Mouse (Mus musculus) skeletal muscle tissue, postnatal 0 days (tissue): Measurements from ENCODE around the gene Mrpl10. TPM values are rescaled to one million over a fixed set of nuclear protein-coding genes. Genes with fewer than 3 reads are reported as not detected.

Experiments used
- microRNA-seq, 2 experiments: library from miRNA; unstranded; fragments of <30 nt; microRNA quantifications; one replicate each; pipeline ENCODE4; 2016
- polyA plus RNA-seq: library from polyadenylated mRNA; unstranded; fragments of >200 nt; fragmentation: Nextera tagmentation; extraction: Ambion mirVana; gene quantifications from 2 replicates; pipeline ENCODE4 v1.2.1, GENCODE M21; 2015

Gene Mrpl10
- polyA plus RNA-seq: 64.1 and 67.5 TPM in 2 replicates

DNA sequence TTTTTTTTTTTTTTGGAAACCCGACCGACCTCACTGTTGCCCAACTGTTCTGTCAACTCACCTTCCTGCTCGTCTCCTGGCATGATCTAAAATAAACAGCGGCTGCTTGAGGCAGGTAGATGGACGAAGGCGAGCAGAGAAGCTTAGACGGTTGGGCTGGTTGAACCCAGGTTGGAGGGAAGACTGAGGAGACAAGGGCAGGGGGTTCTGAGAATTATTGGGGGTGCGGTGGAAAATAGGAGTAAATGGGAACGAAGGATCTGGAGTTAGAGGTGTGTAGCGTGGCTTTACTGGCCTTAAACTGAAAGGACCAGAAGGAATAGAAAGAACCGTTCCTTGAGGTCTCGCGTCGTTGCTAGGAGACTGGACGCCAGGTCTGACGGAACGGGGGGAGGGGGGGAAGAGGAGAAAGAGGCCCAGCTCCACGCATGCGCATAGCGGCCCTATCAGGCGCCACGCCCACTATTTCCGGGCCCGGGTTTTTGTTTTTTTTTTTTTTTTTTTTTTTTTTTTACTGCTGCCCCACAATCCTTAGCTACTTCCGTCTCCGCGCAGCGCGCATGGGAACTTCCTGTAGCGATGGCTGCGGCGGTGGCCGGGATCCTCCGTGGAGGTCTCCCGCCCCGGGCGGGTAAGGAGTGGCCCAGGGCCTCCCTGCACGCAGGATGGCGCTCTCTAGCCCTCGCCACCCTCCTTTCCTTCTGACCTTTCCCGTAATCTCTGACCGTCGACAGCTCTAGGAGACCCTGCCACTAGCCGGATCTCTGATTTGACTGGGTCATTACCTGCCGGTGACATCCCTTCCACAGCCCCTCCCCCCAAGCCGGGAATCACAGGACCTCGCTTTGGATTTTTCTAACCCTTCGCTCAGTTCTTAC, at the start of gene Mrpl10, which contains the start of gene Lrrc46:
Gene Mrpl10 (plus strand): TSS at position 539 of the 878 bp plus-strand sequence.
Gene Lrrc46 (minus strand): TSS at position 386 of the 878 bp plus-strand sequence.

DNA sequence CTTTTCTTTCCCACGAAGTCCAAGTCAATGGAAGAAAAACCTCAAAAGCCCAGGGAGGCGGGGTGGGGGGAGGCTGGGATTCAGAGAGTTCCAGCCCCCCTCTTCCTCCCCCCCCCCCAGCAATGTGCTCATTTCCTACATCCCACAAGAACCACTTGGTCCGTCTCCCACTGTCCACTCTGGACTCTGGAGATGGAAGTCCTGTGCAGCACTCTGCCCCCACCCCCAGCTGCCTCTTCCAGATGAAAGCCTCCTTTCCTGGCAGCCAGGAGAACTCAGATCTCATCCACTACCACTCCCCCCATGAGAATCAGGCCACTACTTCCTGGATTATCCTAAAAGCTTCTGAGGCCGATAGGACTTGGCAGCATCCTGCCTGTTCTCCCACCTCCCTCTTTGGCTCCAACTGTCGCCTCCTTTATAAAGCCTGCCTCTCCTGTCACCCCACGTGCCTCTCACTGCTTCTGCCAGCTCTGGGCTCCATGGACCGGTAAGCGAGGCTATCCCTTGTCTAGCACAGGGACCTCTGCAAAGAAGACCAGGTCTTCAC, 28.2 kb upstream of the Mrpl10 start, which contains the start of gene Sp6:
Gene Sp6 (plus strand): TSS at position 274 of the 550 bp plus-strand sequence.

DNA sequence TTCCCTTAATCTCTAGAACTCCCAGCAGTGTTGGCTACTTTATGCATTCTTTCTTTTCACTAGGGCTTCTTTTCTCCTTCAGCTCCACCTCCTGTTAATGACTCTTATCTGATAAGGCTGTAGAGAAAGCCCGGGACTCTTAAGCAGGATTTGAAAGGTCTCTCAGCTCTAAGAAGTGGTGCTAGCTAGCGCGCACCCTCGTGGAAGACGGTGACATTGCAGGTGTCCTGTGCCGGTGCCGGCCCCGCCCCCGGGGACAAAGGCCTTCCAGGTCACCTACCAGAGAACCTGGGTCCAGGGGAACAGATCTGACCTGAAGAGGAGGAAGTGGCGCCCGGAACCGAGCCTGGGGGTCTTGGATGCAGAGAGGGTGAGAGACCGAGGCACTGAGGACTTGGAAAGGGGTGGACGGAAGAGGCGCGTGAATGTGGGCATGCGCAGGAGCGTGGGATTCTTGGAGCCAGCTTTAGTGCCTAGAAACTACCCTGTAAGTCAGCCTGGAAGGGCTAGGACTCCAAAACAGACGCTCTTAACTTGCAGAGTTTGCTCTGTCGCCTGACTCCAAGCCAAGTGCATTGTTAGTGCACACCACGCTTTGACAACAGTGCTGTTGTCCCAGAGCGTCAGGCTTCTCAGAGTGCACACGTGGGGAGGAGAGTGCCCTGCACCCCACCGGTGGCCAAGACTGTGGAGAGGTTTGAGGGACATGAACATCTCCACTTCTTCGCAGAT, 11.5 kb upstream of the Mrpl10 start, which contains the start of gene Scrn2:
Gene Scrn2 (plus strand): TSS at position 253 of the 732 bp plus-strand sequence.

DNA sequence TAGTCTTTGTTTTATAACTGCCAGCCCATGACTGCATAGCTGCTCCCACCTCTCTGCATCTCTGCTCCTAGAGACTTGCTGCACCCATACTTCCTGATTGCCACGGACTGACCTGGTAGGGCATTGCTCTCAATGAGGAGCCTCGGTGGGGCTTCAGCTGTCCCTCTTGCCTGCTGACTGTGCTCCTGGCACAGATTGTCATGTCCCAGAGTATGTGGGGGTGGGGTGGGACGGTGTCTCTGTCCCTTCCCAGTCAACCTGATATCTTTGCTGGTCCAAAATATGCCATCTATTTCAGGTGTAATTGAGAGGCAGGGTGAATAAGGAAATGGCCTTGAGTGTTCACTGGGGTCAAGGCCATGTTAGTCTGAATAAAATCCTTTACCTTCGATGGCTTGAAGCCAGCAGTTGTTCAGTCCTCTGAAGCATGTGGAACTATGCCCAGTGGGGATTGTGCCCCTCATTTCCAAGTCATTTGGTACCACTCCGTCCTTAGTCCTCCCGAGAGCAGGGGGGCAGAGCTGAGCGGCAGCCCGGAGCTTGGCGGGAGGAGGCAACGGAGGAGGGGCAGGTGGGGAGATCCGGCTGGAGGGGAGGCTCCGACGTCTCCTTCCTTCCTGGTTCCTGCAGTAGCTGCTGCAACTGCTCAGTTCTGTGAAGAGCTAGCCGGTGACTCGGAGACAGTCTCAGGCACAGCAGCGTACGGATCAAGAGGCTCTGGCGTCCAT, 9.0 kb downstream of the Mrpl10 start, which contains the start of gene Osbpl7:
Gene Osbpl7 (plus strand): TSS at position 413 of the 728 bp plus-strand sequence.

Small RNA genes within 50 kb of the gene (microRNA-seq; reads per million reads assigned to microRNA genes)
- 0 to 0.61 reads per million in 2 experiments for gene Mir8103

Other genes with a start within 250 kb of the Mrpl10 start
- 92.9 and 93.4 TPM in 2 replicates for gene Nfe2l1, start 211.6 kb upstream of the Mrpl10 start, polyA plus RNA-seq
- 160 and 192 TPM in 2 replicates for gene Copz2, start 191.7 kb upstream of the Mrpl10 start, polyA plus RNA-seq
- gene Cdk5rap3, start 125.1 kb upstream of the Mrpl10 start, polyA plus RNA-seq: 39.5 and 46.3 TPM in 2 replicates
- 0.18 TPM in 1 of 2 replicates, not detected in the other for gene Prr15l, start 113.5 kb upstream of the Mrpl10 start, polyA plus RNA-seq
- 14.3 and 16.0 TPM in 2 replicates for gene Pnpo, start 97.6 kb upstream of the Mrpl10 start, polyA plus RNA-seq
- gene Sp2, start 58.6 kb upstream of the Mrpl10 start, polyA plus RNA-seq: 8.1 and 10.1 TPM in 2 replicates
- gene Sp6, start 28.2 kb upstream of the Mrpl10 start, polyA plus RNA-seq: 0.12 and 0.41 TPM in 2 replicates
- 10.1 and 11.1 TPM in 2 replicates for gene Scrn2, start 11.6 kb upstream of the Mrpl10 start, polyA plus RNA-seq
- 0.16 and 0.50 TPM in 2 replicates for gene Lrrc46, start 153 bp upstream of the Mrpl10 start, polyA plus RNA-seq
- gene Osbpl7, start 9.1 kb downstream of the Mrpl10 start, polyA plus RNA-seq: 2.8 and 3.6 TPM in 2 replicates
- 0.54 and 0.55 TPM in 2 replicates for gene Tbx21, start 73.8 kb downstream of the Mrpl10 start, polyA plus RNA-seq
- gene Tbkbp1, start 109.9 kb downstream of the Mrpl10 start, polyA plus RNA-seq: 2.8 and 3.7 TPM in 2 replicates
- gene Kpnb1, start 146.3 kb downstream of the Mrpl10 start, polyA plus RNA-seq: 15.3 and 15.6 TPM in 2 replicates
- 40.3 and 42.1 TPM in 2 replicates for gene Npepps, start 239.1 kb downstream of the Mrpl10 start, polyA plus RNA-seq